Mouse (Mus musculus) brain, embryonic 14.5 days (tissue): Measurements from ENCODE around the gene Gstz1. TPM values are rescaled to one million over a fixed set of nuclear protein-coding genes. Genes with fewer than 3 reads are reported as not detected.
"Not testable (repeated sequence)": the region's sequence is repeated elsewhere in the genome, so short reads cannot be mapped to it uniquely, and the experiment has no call there.

Experiments
- DNase-seq: peaks from one replicate; pipeline ENCODE4 v3.0.0-alpha.2; 2011; ENCODE audit warnings: low read depth
- CTCF ChIP-seq: fragments of 200-500 bp; IDR thresholded peaks from 2 replicates; pipeline ENCODE4 v1.5.1; 2012; ENCODE audit warnings: inconsistent platforms, mild to moderate bottlenecking, moderate library complexity, borderline replicate concordance; ENCODE audit not compliant: insufficient read depth, insufficient read length; ENCODE audit errors: extremely low read depth
- POLR2A ChIP-seq: fragments of 200-500 bp; IDR thresholded peaks from 2 replicates; pipeline ENCODE4 v1.6.1; 2012; ENCODE audit warnings: mild to moderate bottlenecking, inconsistent platforms, borderline replicate concordance; ENCODE audit not compliant: poor library complexity, insufficient read depth, insufficient read length, severe bottlenecking; ENCODE audit errors: extremely low read depth
- polyA plus RNA-seq: library from polyadenylated mRNA; depleted of rRNA; stranded (reverse); fragments of >200 nt; gene quantifications from 2 replicates; pipeline ENCODE4 v1.2.3, GENCODE M21; 2012

Gstz1 gene
- polyA plus RNA-seq, 1 experiment: 58.2 TPM

GRCm38 (mm10) chr12:87132784-87133183 lies 14.2 kb upstream of the Gstz1 start:
- DNase-seq: no peak
- TF ChIP-seq POLR2A (no peak), CTCF (no peak)

- TF ChIP-seq POLR2A (no peak), CTCF (no peak)
- peak; percentile 73 for DNase-seq
Observed at GRCm38 (mm10) chr12:87137439-87138341, 9.3 kb upstream of the Gstz1 start.

- TF ChIP-seq CTCF: no peak
- no peak for TF ChIP-seq POLR2A
- DNase-seq: peak; percentile 43
Observed at GRCm38 (mm10) chr12:87138342-87138701, 8.6 kb upstream of the Gstz1 start.

- no peak for TF ChIP-seq POLR2A
- no peak for TF ChIP-seq CTCF
- DNase-seq: no peak
Observed at GRCm38 (mm10) chr12:87138768-87139167, 8.2 kb upstream of the Gstz1 start.

GRCm38 (mm10) chr12:87142156-87142555 lies 4.8 kb upstream of the Gstz1 start:
- TF ChIP-seq CTCF (no peak), POLR2A (no peak)
- no peak for DNase-seq

- TF ChIP-seq CTCF (no peak), POLR2A (peak; percentile 47; the same call in 1 of the 2 replicates)
- DNase-seq: peak; percentile 99
Observed at GRCm38 (mm10) chr12:87147395-87148089, 577 bp downstream of the Gstz1 start, which contains the start of gene Pomt2. Gene Pomt2, minus strand, starts transcription at chr12:87147968.

- DNase-seq: no peak
- TF ChIP-seq POLR2A (no peak), CTCF (no peak)
Observed at GRCm38 (mm10) chr12:87148136-87148535, 1.2 kb downstream of the Gstz1 start.

- DNase-seq: no peak
- no peak for TF ChIP-seq POLR2A
- TF ChIP-seq CTCF: no peak
Observed at GRCm38 (mm10) chr12:87149471-87149870, 2.5 kb downstream of the Gstz1 start.

GRCm38 (mm10) chr12:87154448-87154847 lies 7.5 kb downstream of the Gstz1 start:
- not testable (repeated sequence) for DNase-seq

- DNase-seq: no peak
- TF ChIP-seq CTCF (no peak), POLR2A (no peak)
Observed at GRCm38 (mm10) chr12:87157361-87157760, 10.4 kb downstream of the Gstz1 start.

GRCm38 (mm10) chr12:87158099-87158498 lies 11.1 kb downstream of the Gstz1 start:
- DNase-seq: no peak
- TF ChIP-seq CTCF (no peak), POLR2A (no peak)

GRCm38 (mm10) chr12:87160310-87160709 lies 13.3 kb downstream of the Gstz1 start:
- no peak for DNase-seq
- TF ChIP-seq POLR2A (no peak), CTCF (no peak)
